Mouse (Mus musculus) heart, adult 9 months (tissue): ENCODE measurements around the gene Krtap19-1.

Experiments
- DNase-seq, 2 experiments: peaks; one replicate each; pipeline ENCODE4 v3.0.0; 2022; ENCODE audit warnings: low spot score in 2 of 2

Krtap19-1 gene

GRCm38 (mm10) chr16:88869311-88869710 lies at the start of gene Krtap19-1:
Krtap19-1 (minus strand) TSS chr16:88869411.
- DNase-seq = no peak

- DNase-seq = no peak
Measured at GRCm38 (mm10) chr16:88896357-88896756, 27.1 kb upstream of the Krtap19-1 start, which contains the start of gene Krtap19-5. Krtap19-5 (minus strand) TSS chr16:88896457.

GRCm38 (mm10) chr16:88886870-88887269 lies 17.7 kb upstream of the Krtap19-1 start:
- DNase-seq = no peak

- no peak for DNase-seq
Measured at GRCm38 (mm10) chr16:88884989-88885388, 15.8 kb upstream of the Krtap19-1 start, which contains the start of gene Krtap19-4. Krtap19-4 (minus strand) TSS chr16:88885089.

GRCm38 (mm10) chr16:88877938-88878337 lies 8.7 kb upstream of the Krtap19-1 start, which contains the start of gene Krtap19-3:
Krtap19-3 (minus strand) TSS chr16:88878038.
- no peak for DNase-seq

- no peak for DNase-seq
Measured at GRCm38 (mm10) chr16:88874169-88874568, 5.0 kb upstream of the Krtap19-1 start, which contains the start of gene Krtap19-2. Krtap19-2 (minus strand) TSS chr16:88874269.

- DNase-seq = no peak
Measured at GRCm38 (mm10) chr16:88864887-88865407, 4.3 kb downstream of the Krtap19-1 start.

GRCm38 (mm10) chr16:88851450-88851849 lies 17.8 kb downstream of the Krtap19-1 start:
- DNase-seq = no peak

- DNase-seq = no peak
Measured at GRCm38 (mm10) chr16:88848558-88848957, 20.7 kb downstream of the Krtap19-1 start.

- DNase-seq = no peak
Measured at GRCm38 (mm10) chr16:88847363-88847762, 21.8 kb downstream of the Krtap19-1 start.

GRCm38 (mm10) chr16:88826978-88827377 lies 42.2 kb downstream of the Krtap19-1 start:
- no peak for DNase-seq

GRCm38 (mm10) chr16:88826095-88826652 lies 43.0 kb downstream of the Krtap19-1 start, which contains the start of gene Krtap14:
Krtap14 (minus strand) TSS chr16:88826145.
- no peak for DNase-seq

- no peak for DNase-seq
Measured at GRCm38 (mm10) chr16:88823736-88824135, 45.5 kb downstream of the Krtap19-1 start.

- no peak for DNase-seq
Measured at GRCm38 (mm10) chr16:88820066-88820465, 49.1 kb downstream of the Krtap19-1 start, which contains the start of gene Krtap15. Krtap15 (plus strand) TSS chr16:88820215.
